Mouse (Mus musculus): ENCODE results near the gene Tpgs1.

The Tpgs1 gene

GRCm38 (mm10) chr10:79668771-79669575 lies at the start of gene Tpgs1:
Tpgs1 (plus strand) TSS chr10:79669369.
- DNase-seq (ENCODE audit: low spot score), result peak; percentile 62

- DNase-seq (ENCODE audit: low spot score), result no peak
These were observed 45.2 kb upstream of the Tpgs1 start for GRCm38 (mm10) chr10:79623950-79624349.

- DNase-seq (ENCODE audit: low spot score), result no peak
These were observed 43.8 kb upstream of the Tpgs1 start for GRCm38 (mm10) chr10:79625398-79625797.

- no peak for DNase-seq (ENCODE audit: low spot score)
These were observed 43.0 kb upstream of the Tpgs1 start for GRCm38 (mm10) chr10:79626156-79626555.

GRCm38 (mm10) chr10:79628377-79628776 lies 40.8 kb upstream of the Tpgs1 start:
- DNase-seq (ENCODE audit: low spot score), result no peak

GRCm38 (mm10) chr10:79631432-79631831 lies 37.7 kb upstream of the Tpgs1 start:
- no peak for DNase-seq (ENCODE audit: low spot score)

- no peak for DNase-seq (ENCODE audit: low spot score)
These were observed 36.0 kb upstream of the Tpgs1 start for GRCm38 (mm10) chr10:79633006-79633777.

GRCm38 (mm10) chr10:79636287-79636686 lies 32.9 kb upstream of the Tpgs1 start:
- no peak for DNase-seq (ENCODE audit: low spot score)

- no peak for DNase-seq (ENCODE audit: low spot score)
These were observed 31.8 kb upstream of the Tpgs1 start, which contains the start of gene Shc2 for GRCm38 (mm10) chr10:79637128-79638110. Shc2 (minus strand) TSS chr10:79637918.

GRCm38 (mm10) chr10:79638486-79639204 lies 30.5 kb upstream of the Tpgs1 start:
- DNase-seq (ENCODE audit: low spot score), result no peak

- no peak for DNase-seq (ENCODE audit: low spot score)
These were observed 23.5 kb upstream of the Tpgs1 start, which contains the start of gene Odf3l2 for GRCm38 (mm10) chr10:79645711-79646110. Odf3l2 (minus strand) TSS chr10:79645738.

GRCm38 (mm10) chr10:79649070-79649751 lies 20.0 kb upstream of the Tpgs1 start:
- peak; percentile 48 for DNase-seq (ENCODE audit: low spot score)

GRCm38 (mm10) chr10:79652789-79653188 lies 16.4 kb upstream of the Tpgs1 start:
- DNase-seq (ENCODE audit: low spot score), result no peak

GRCm38 (mm10) chr10:79654946-79655395 lies 14.2 kb upstream of the Tpgs1 start:
- no peak for DNase-seq (ENCODE audit: low spot score)

- no peak for DNase-seq (ENCODE audit: low spot score)
These were observed 10.3 kb upstream of the Tpgs1 start for GRCm38 (mm10) chr10:79658829-79659228.

GRCm38 (mm10) chr10:79660298-79660697 lies 8.9 kb upstream of the Tpgs1 start:
- no peak for DNase-seq (ENCODE audit: low spot score)

- DNase-seq (ENCODE audit: low spot score), result no peak
These were observed 7.3 kb upstream of the Tpgs1 start for GRCm38 (mm10) chr10:79661861-79662260.

- DNase-seq (ENCODE audit: low spot score), result no peak
These were observed 5.0 kb upstream of the Tpgs1 start, which contains the start of gene Madcam1 for GRCm38 (mm10) chr10:79664131-79664665. Madcam1 (plus strand) TSS chr10:79664559.

GRCm38 (mm10) chr10:79665051-79665450 lies 4.1 kb upstream of the Tpgs1 start:
- no peak for DNase-seq (ENCODE audit: low spot score)

- DNase-seq (ENCODE audit: low spot score), result no peak
These were observed 2.7 kb upstream of the Tpgs1 start for GRCm38 (mm10) chr10:79666493-79666892.

Measured in urinary bladder, postnatal 10 days (tissue).